Mouse (Mus musculus) heart, postnatal 25 days (tissue): ENCODE measurements around the gene Serpina3m. TPM values are rescaled to one million over a fixed set of nuclear protein-coding genes. Genes with fewer than 3 reads are reported as not detected.

Experiments
- total RNA-seq, 2 experiments: library from RNA; stranded (reverse); gene quantifications; 2 replicates each; pipeline ENCODE4 v1.2.3; 2021

Serpina3m gene
- total RNA-seq, 2 experiments from 2014 or later: not detected

Other genes starting within 250 kb of the Serpina3m start
- gene Serpina5, start 237.4 kb upstream of the Serpina3m start, total RNA-seq: not detected
- not detected for gene Serpina3a, start 225.8 kb upstream of the Serpina3m start, total RNA-seq
- not detected for gene Serpina3b, start 210.5 kb upstream of the Serpina3m start, total RNA-seq
- gene Serpina3c, start 184.6 kb upstream of the Serpina3m start, total RNA-seq: 1 to 10 TPM in 1 of 2 experiments, under 1 TPM in 1; 0.57 to 1.0 TPM
- gene Serpina3f, start 123.9 kb upstream of the Serpina3m start, total RNA-seq: under 1 TPM in 1 of 2 experiments, not detected in 1; 0.14 TPM
- gene Serpina3g, start 102.2 kb upstream of the Serpina3m start, total RNA-seq: 1 to 10 TPM in 1 of 2 experiments, under 1 TPM in 1; 0.57 to 1.1 TPM
- gene Serpina3i, start 75.4 kb upstream of the Serpina3m start, total RNA-seq: under 1 TPM in 1 of 2 experiments, not detected in 1; 0.73 TPM
- gene Serpina3j, start 23.9 kb upstream of the Serpina3m start, total RNA-seq: not detected
- not detected for gene Serpina3k, start within 50 bp of the Serpina3m start, total RNA-seq
- gene Serpina3n, start 68.2 kb downstream of the Serpina3m start, total RNA-seq: 1 to 10 TPM; 4.7 to 4.8 TPM
- gene Gsc, start 134.8 kb downstream of the Serpina3m start, total RNA-seq: under 1 TPM in 1 of 2 experiments, not detected in 1; 0.20 TPM